Mouse (Mus musculus) limb, embryonic 14.5 days (tissue): ENCODE results near the gene Jaml. TPM values are rescaled to one million over a fixed set of nuclear protein-coding genes. Genes with fewer than 3 reads are reported as not detected.

Source experiments
- ATAC-seq: fragments of 200-750 bp; cut with Nextera tagmentation; 2 replicates; pipeline ENCODE4 v1.8.0; 2017; ENCODE audit warnings: low read depth, moderate number of reproducible peaks, moderate TSS enrichment; ENCODE audit not compliant: low FRiP score
- DNase-seq: peaks from one replicate; pipeline ENCODE4 v3.0.0-alpha.2; 2015; ENCODE audit warnings: low spot score
- H3K27ac ChIP-seq: fragments of 300-500 bp; sonication (generic); replicated peaks from 2 replicates; pipeline ENCODE4 v1.5.1; 2014; ENCODE audit warnings: low read depth, mild to moderate bottlenecking, low read length, moderate library complexity, mixed read lengths
- H3K27me3 ChIP-seq: fragments of 300-500 bp; sonication (generic); 2 replicates; pipeline ENCODE4 v1.6.1; 2014; ENCODE audit warnings: low read length, mixed read lengths; ENCODE audit not compliant: control insufficient read depth, insufficient read depth
- H3K36me3 ChIP-seq: fragments of 300-500 bp; sonication (generic); 2 replicates; pipeline ENCODE4 v1.6.1; 2014; ENCODE audit warnings: mild to moderate bottlenecking, low read length, moderate library complexity, mixed read lengths; ENCODE audit not compliant: control insufficient read depth, insufficient read depth
- H3K4me1 ChIP-seq: fragments of 300-500 bp; sonication (generic); 2 replicates; pipeline ENCODE4 v1.6.1; 2014; ENCODE audit warnings: antibody characterized with exemption, low read length, mixed read lengths; ENCODE audit not compliant: control insufficient read depth, insufficient read depth
- H3K4me2 ChIP-seq: fragments of 300-500 bp; sonication (generic); replicated peaks from 2 replicates; pipeline ENCODE4 v1.6.1; 2014; ENCODE audit warnings: low read depth, mild to moderate bottlenecking, low read length, moderate library complexity; ENCODE audit not compliant: severe bottlenecking
- H3K4me3 ChIP-seq: fragments of 300-500 bp; sonication (generic); replicated peaks from 2 replicates; pipeline ENCODE4 v1.5.1; 2014; ENCODE audit warnings: low read length
- H3K9ac ChIP-seq: fragments of 300-500 bp; sonication (generic); 2 replicates; pipeline ENCODE4 v1.6.1; 2014; ENCODE audit warnings: mild to moderate bottlenecking, low read depth, low read length, moderate library complexity; ENCODE audit not compliant: severe bottlenecking
- H3K9me3 ChIP-seq: fragments of 300-500 bp; sonication (generic); 2 replicates; pipeline ENCODE4 v1.6.1; 2016; ENCODE audit warnings: low read length; ENCODE audit not compliant: control insufficient read depth
- POLR2A ChIP-seq: fragments of 200-500 bp; IDR thresholded peaks from 2 replicates; pipeline ENCODE4 v1.8.0; 2012; ENCODE audit warnings: inconsistent platforms, mild to moderate bottlenecking, moderate library complexity, borderline replicate concordance; ENCODE audit not compliant: insufficient read depth, insufficient read length; ENCODE audit errors: extremely low read depth
- WGBS: fragments of 180-500 bp; shearing (Covaris S2); extraction: QIAGEN DNeasy Blood & Tissue Kit; methylation state at CpG from one replicate; pipeline ENCODE4 v1.1.7; 2014; 5-methylcytosine and 5-hydroxymethylcytosine counted together
- polyA plus RNA-seq, 2 experiments: library from polyadenylated mRNA; depleted of rRNA in 1 of 2; stranded (reverse) in 1 of 2; unstranded in 1 of 2; fragments of >200 nt; fragmentation: Nextera tagmentation in 1 of 2; extraction: Ambion mirVana in 1 of 2; gene quantifications; 2 replicates each; pipeline versions ENCODE4 v1.2.1 to v1.2.3; 2012 to 2014

Gene Jaml
- polyA plus RNA-seq, 2 experiments: 0.28 to 0.43 TPM

GRCm38 (mm10) chr9:45083132-45083531 is 4.1 kb downstream of the Jaml start:
- no peak for TF ChIP-seq POLR2A
- no peaks in the 10 kb centered on the region for H3K36me3 ChIP-seq
- no peaks in the 10 kb centered on the region for H3K27me3 ChIP-seq
- no peak overlapping the region for H3K4me2 ChIP-seq
- no peak for ATAC-seq
- DNase-seq: no peak
- no peak overlapping the region for H3K9ac ChIP-seq
- no peaks in the 10 kb centered on the region for H3K9me3 ChIP-seq
- H3K4me3 ChIP-seq: no peak overlapping the region
- no peak overlapping the region for H3K27ac ChIP-seq
- no peaks in the 10 kb centered on the region for H3K4me1 ChIP-seq
- 89% methylated on average over 3 of the region's 3 CpGs for WGBS

GRCm38 (mm10) chr9:45084556-45084955 is 5.6 kb downstream of the Jaml start:
- H3K4me3 ChIP-seq: no peak overlapping the region
- no peak for TF ChIP-seq POLR2A
- no peak overlapping the region for H3K27ac ChIP-seq
- no peak overlapping the region for H3K4me2 ChIP-seq
- DNase-seq (no peak), ATAC-seq (no peak)
- no peaks in the 10 kb centered on the region for H3K4me1 ChIP-seq
- 69% methylated on average over 5 of the region's 5 CpGs for WGBS
- H3K36me3 ChIP-seq: no peaks in the 10 kb centered on the region
- no peaks in the 10 kb centered on the region for H3K9me3 ChIP-seq
- no peaks in the 10 kb centered on the region for H3K27me3 ChIP-seq
- no peak overlapping the region for H3K9ac ChIP-seq

GRCm38 (mm10) chr9:45085741-45086690 is 7.0 kb downstream of the Jaml start:
- Histone ChIP-seq H3K4me2 (no peak overlapping the region), H3K27me3 (no peaks in the 10 kb centered on the region), H3K4me3 (no peak overlapping the region), H3K9me3 (no peaks in the 10 kb centered on the region), H3K9ac (no peak overlapping the region), H3K4me1 (no peaks in the 10 kb centered on the region), H3K27ac (no peak overlapping the region), H3K36me3 (no peaks in the 10 kb centered on the region)
- ATAC-seq: no peak
- no peak for TF ChIP-seq POLR2A
- no peak for DNase-seq
- 82% methylated on average over 12 of the region's 12 CpGs for WGBS

GRCm38 (mm10) chr9:45088040-45088439 is 9.1 kb downstream of the Jaml start:
- no peak overlapping the region for H3K27ac ChIP-seq
- no peak overlapping the region for H3K4me3 ChIP-seq
- TF ChIP-seq POLR2A: no peak
- ATAC-seq (no peak), DNase-seq (no peak)
- H3K4me2 ChIP-seq: no peak overlapping the region
- H3K36me3 ChIP-seq: no peaks in the 10 kb centered on the region
- H3K9ac ChIP-seq: no peak overlapping the region
- no peaks in the 10 kb centered on the region for H3K27me3 ChIP-seq
- no peaks in the 10 kb centered on the region for H3K4me1 ChIP-seq
- no peaks in the 10 kb centered on the region for H3K9me3 ChIP-seq

GRCm38 (mm10) chr9:45090811-45091210 is 11.8 kb downstream of the Jaml start:
- DNase-seq (no peak), ATAC-seq (no peak)
- 74% methylated on average over 3 of the region's 3 CpGs for WGBS
- TF ChIP-seq POLR2A: no peak
- Histone ChIP-seq H3K9me3 (no peaks in the 10 kb centered on the region), H3K27ac (no peak overlapping the region), H3K4me3 (no peak overlapping the region), H3K27me3 (no peaks in the 10 kb centered on the region), H3K9ac (no peak overlapping the region), H3K4me2 (no peak overlapping the region), H3K36me3 (no peaks in the 10 kb centered on the region), H3K4me1 (no peaks in the 10 kb centered on the region)
